Mouse (Mus musculus): ENCODE measurements around the gene Btbd2.
A peak's percentile ranks its signal among the peaks of the same experiment; 100 is the strongest.

Gene Btbd2

DNA sequence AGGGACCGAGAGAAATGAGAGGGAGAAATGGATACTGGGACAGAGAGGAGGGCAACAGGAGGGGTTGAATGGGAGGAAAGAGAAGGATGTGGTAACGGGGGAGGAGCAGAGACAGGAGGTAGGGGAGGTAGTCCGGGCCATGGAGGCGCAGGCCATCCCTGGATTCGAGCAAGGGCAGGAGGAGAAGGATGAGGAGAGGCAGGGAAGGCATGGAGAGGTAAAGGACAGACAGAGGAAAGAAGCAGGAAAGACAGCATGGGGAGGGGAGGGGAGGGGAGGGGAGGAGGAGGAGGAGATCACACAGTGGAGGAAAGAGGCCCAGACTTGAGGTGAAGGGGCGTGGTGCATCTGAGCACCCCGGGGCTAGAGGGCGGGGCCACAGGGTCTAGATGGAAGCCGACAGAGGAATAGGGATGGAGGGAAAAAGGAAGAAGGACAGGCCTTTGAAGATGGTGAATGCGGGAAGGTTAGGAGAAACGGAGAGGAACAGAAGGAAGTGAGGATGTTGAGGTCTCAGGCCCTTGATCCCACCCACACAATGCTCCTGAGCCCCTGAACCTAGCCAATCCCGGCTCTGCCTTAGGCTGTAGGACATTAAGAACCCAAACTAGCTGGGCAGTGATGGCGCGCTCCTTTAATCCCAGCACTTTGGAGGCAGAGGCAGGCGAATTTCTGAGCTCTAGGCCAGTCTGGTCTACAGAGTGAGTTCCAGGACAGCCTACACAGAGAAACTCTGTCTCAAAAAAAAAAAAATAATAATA, at the start of gene Btbd2:
Gene Btbd2 (minus strand): TSS at position 209 of the 761 bp plus-strand sequence.
- DNase-seq (ENCODE audit: low spot score in 2 of 2), result no peak

DNA sequence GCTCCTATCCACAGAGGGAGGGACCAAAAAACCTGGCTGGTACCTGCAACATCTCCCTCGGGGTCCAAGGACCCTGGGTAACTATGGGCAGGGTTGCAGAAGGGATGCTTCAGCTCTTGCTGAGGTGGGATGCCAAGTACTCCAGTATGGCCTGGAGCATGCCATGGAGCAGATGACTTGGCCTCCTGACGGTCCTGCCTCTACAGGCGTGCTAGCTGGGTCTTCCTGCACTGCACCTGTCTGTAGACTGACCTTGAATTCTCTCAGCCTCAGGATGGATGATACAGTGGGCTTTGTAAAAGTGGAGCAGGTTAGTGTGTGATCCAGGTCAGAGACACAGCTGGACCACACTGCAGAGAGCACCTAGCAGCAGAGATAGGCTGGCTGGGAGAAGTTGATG, 48.6 kb upstream of the Btbd2 start:
- DNase-seq (ENCODE audit: low spot score in 2 of 2), result no peak

GRCm38 (mm10) chr10:80705033-80705432, 48.2 kb upstream of the Btbd2 start:
- DNase-seq (ENCODE audit: low spot score in 2 of 2), result no peak

DNA sequence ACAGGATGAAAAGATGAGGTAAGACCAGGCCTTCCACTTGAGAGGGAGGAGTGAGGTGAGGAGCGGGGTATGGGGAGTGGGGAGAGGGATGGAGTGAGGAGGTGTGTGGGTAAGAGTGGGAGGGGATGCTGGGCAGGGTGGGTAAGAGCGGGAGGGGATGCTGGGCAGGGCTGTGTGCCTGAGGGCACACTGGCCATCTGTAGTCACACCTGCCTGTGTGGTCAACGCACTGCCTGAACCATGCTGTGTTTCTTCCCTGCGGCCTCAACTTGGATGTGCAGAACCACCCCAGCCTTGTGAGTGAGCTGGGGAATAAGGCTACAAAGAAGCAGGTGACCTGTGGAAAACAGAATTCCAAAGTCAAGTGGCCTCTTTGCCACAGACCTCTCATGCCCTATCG, 47.5 kb upstream of the Btbd2 start:
- no peak for DNase-seq (ENCODE audit: low spot score in 2 of 2)

DNA sequence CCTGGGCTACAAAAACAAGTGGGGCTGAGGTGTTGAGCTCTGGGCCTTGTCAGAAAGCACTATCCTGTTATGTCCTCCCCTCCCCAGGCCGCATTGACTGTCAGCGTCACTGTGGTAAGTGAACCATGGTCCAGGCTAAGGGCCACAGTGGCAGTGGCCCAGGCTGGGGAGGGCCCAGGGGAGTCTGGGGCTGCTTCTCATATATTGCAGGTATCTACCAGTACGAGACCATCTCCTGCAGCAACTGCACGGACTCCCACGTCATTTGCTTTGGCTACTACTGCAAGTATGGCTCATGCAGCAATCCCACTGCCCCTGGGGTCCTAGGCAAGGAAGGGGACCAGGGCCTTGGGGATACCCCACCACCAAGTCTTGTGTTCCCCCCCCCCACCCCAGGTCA, 46.8 kb upstream of the Btbd2 start:
- no peak for DNase-seq (ENCODE audit: low spot score in 2 of 2)

DNA sequence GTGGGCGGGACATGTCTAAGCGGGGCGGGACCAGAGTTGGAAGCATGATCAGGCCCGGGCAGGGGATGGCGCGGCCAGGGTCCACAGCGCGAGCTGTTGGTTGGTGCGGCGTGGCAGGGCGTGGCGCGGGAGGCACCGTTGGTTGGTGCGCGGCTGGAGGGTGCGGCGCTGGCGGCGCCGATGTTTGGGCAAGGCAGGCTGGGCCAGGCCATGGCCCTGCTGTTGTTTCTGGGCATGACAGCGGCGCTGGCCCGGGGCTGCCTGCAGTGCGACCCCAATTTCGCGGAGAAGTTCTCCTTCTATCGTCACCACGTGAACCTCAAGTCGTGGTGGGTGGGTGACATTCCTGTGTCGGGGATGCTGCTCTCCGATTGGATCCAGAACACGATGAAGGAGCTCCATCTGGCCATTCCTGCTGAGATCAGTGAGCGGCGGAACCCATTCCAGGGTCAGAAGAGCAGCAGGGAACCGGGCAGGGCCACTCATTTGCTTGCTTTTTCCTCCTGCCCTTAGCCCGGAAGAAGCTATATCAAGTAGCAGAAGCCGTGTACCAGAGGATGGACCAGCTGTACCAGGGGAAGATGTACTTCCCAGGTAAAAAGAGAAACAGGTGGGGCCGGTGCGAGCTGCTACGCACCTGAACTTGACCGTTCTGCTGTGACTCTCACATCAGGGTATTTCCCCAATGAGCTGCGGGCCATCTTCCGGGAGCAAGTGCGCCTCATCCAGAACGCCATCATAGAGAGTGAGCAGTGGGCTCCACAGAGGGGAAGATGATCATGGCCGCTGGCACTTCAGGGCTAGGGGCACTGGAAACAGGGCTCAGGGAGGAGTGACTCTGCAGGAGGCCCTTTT, 45.9 kb upstream of the Btbd2 start:
- DNase-seq (ENCODE audit: low spot score in 2 of 2), result peak; percentile 97

GRCm38 (mm10) chr10:80701721-80702535, 45.1 kb upstream of the Btbd2 start, which contains the start of the genes Mob3a and Izumo4:
Mob3a (minus strand) TSS chr10:80701977.
Izumo4 (plus strand) TSS chr10:80702184.
- DNase-seq (ENCODE audit: low spot score in 2 of 2), result peak; percentile 99

GRCm38 (mm10) chr10:80700732-80701131, 43.9 kb upstream of the Btbd2 start:
- DNase-seq (ENCODE audit: low spot score in 2 of 2), result no peak

DNA sequence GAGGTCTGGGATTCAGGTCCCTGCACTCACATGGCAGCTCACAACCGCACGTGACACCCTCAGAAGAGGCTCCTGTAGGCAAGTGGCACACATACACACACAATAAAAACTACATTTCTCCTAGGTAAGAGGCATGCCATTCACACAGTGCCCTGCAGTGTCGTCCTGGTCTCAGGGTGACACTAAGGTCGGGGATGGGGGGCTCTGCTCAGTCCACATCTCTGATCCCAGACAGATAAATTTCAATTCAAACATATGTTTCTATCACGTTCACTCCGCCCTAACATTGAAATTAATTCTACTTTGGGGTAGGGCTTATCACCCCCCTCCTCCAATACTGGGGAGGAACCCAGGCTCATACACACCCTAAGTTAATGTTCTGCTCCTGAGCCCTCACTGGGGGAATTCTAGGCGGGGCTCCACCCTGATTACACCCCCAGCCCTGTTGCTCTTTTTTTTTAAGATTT, 43.2 kb upstream of the Btbd2 start:
- DNase-seq (ENCODE audit: low spot score in 2 of 2), result no peak

- DNase-seq (ENCODE audit: low spot score in 2 of 2), result no peak
Measured at GRCm38 (mm10) chr10:80698605-80699004, 41.7 kb upstream of the Btbd2 start.

- no peak for DNase-seq (ENCODE audit: low spot score in 2 of 2)
Measured at GRCm38 (mm10) chr10:80697812-80698211, 40.9 kb upstream of the Btbd2 start.

GRCm38 (mm10) chr10:80697393-80697787, 40.5 kb upstream of the Btbd2 start:
- no peak for DNase-seq (ENCODE audit: low spot score in 2 of 2)

- no peak for DNase-seq (ENCODE audit: low spot score in 2 of 2)
Measured at GRCm38 (mm10) chr10:80696502-80697392, 39.9 kb upstream of the Btbd2 start.

DNA sequence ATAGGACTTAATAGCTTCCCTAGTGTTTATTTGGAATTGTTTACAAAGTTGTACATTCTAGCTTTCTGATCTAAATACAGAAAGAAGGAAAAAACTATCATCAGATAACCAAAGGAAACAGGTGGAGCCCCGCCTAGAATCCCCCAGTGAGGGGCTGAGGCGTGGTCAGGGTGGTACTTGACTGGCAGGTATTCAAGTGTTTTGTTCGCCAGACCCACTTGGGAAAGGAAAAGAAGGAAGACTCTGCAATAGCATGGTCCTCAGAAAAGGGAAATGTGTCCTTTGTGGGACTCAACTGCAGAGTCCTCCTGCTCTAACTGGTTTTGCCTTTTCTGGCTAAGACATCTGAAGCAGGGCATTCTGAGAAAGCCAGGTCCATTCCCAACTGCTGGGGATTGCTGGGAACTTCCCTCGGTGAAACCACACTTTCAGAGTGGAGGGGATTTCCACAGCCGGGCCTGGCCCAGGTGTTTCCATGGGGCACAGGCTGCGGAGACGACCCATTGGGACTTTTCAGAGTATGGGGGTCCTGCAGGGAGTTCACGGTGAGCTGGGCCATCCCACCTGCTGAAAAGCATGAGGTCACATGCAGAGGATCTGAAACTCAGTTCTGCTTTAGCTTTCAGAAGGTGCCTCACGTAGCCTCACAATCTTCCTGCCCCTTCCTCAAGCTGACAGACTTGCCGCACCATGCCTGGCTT, 39.1 kb upstream of the Btbd2 start:
- DNase-seq (ENCODE audit: low spot score in 2 of 2), result no peak

GRCm38 (mm10) chr10:80695186-80695585, 38.3 kb upstream of the Btbd2 start:
- peak in 1 of 2 experiments; percentile 51 for DNase-seq (ENCODE audit: low spot score in 2 of 2)

GRCm38 (mm10) chr10:80694159-80694938, 37.5 kb upstream of the Btbd2 start:
- DNase-seq (ENCODE audit: low spot score in 2 of 2), result no peak

DNA sequence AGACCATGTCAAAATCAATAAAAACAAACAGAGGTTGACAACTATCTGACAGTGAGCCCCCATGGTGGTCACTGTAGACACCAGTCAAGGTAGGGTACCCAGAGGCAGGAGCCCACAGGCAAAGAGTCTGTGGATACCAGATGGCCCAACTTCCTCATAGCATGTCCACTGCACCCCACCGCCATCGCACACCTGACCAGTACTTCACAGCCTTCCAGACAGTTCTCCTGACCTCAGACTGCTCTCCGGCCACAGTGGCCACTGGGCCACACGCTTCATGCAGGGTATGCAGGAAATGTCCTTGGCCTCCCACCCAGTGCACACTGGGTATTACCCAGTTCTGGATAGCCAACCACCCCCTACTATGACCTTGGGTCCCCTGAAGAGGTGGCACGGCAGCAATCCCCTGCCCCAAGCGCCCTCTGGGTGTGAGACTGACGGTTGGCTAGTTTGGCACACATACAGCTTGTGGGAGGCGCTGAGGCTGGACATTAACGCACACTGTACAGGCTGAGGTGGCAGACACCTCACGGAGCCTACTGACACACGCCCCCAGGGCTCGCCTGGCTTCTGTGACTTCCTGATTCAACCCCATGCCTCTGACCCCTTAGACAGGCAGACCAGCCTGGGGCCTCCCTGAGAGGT, 36.7 kb upstream of the Btbd2 start:
- no peak for DNase-seq (ENCODE audit: low spot score in 2 of 2)

- DNase-seq (ENCODE audit: low spot score in 2 of 2), result no peak
Measured at GRCm38 (mm10) chr10:80692249-80693165, 35.6 kb upstream of the Btbd2 start.

Measured in right cerebral cortex, postnatal 10 days (tissue).